Mouse (Mus musculus) heart, adult 18-20 months (tissue): ENCODE data around the gene Prkag1. TPM values are rescaled to one million over a fixed set of nuclear protein-coding genes. Genes with fewer than 3 reads are reported as not detected.

Source experiments
- DNase-seq, 2 experiments: peaks; one replicate each; pipeline ENCODE4 v3.0.0; 2021 to 2022; ENCODE audit warnings: mixed read lengths in 1 of 2
- total RNA-seq, 2 experiments: library from RNA; stranded (reverse); gene quantifications; 2 replicates each; pipeline ENCODE4 v1.2.3; 2021

Prkag1 gene
- total RNA-seq, 2 experiments from 2014 or later, result 107 to 125 TPM

DNA sequence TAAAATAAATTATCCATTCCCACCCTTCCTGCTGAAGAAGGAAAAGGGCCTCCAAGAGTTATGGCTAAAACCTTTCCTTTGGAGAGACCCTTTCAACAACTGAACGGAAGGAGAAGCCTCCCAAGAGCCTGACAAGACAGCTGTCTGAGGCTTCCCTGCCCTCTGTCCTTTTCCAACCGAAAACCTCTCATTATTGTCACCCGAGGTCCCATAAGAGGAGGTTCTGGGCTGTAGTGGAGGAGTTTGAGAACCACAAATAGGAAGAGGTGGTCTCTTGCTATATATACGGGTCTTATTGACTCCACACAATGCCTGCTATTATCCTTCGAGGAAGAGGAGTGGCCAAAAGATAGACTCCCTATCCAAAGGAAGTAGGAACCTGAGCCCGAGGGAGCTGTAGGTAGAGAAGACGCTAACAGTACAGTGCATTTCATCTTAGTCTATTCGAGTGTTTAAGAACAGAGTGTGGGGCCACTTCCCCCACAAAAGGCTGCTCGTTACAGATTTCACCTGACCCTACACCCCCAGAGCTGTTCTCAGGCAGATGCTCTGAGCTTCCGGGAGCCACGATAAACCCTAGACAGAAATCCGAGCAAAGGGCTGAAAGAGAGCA, 59.4 kb downstream of the Prkag1 start:
- DNase-seq, result no peak

DNA sequence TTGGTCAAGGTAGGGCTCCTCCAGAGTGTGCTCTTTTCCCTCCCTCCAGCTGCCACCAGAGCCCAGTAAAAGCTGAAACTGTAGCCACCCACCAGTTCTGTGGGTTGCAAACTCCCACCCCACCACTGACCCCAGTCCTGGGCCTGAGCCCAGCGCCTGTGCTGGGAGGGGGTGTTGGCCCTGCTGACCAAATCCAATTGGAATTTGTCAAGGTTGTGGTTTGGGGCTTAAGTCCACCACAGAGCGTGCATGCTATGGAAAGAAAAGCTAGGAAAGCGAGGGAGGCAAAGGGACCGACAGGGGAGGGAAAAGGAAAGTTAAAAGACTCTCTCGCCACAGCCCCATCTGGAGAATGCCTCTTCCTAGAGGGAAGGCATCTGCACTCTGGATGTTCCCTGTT, 63.1 kb downstream of the Prkag1 start:
- DNase-seq, result no peak

- no peak for DNase-seq
Observed at GRCm38 (mm10) chr15:98765929-98766328, 65.4 kb downstream of the Prkag1 start.

Other genes starting within 250 kb of the Prkag1 start
- 100 to 1,000 TPM; 141 to 148 TPM for gene Adcy6, start 221.4 kb downstream of the Prkag1 start, total RNA-seq
- 1 to 10 TPM; 2.7 to 3.3 TPM for gene Cacnb3, start 200.7 kb downstream of the Prkag1 start, total RNA-seq
- 10 to 100 TPM; 60.7 to 63.2 TPM for gene Ddx23, start 168.6 kb downstream of the Prkag1 start, total RNA-seq
- 1 to 10 TPM in 1 of 2 experiments, under 1 TPM in 1; 0.77 to 1.3 TPM for gene Rnd1, start 154.1 kb downstream of the Prkag1 start, total RNA-seq
- gene Ccdc65, start 123.3 kb downstream of the Prkag1 start, total RNA-seq, result under 1 TPM; 0.67 to 0.72 TPM
- 1 to 10 TPM; 7.9 to 8.5 TPM for gene Fkbp11, start 103.3 kb downstream of the Prkag1 start, total RNA-seq
- 10 to 100 TPM; 17.8 to 21.5 TPM for gene Arf3, start 68.3 kb downstream of the Prkag1 start, total RNA-seq
- gene Wnt10b, start 53.4 kb downstream of the Prkag1 start, total RNA-seq, result under 1 TPM; 0.10 to 0.20 TPM
- gene Wnt1, start 41.7 kb downstream of the Prkag1 start, total RNA-seq, result not detected
- under 1 TPM; 0.64 to 0.79 TPM for gene Ddn, start 22.0 kb downstream of the Prkag1 start, total RNA-seq
- 10 to 100 TPM; 47.0 to 58.4 TPM for gene Kmt2d, start 39.7 kb upstream of the Prkag1 start, total RNA-seq
- gene Rhebl1, start 63.0 kb upstream of the Prkag1 start, total RNA-seq, result 1 to 10 TPM; 1.5 to 2.2 TPM
- 1 to 10 TPM in 1 of 2 experiments, under 1 TPM in 1; 0.87 to 1.8 TPM for gene Dhh, start 67.0 kb upstream of the Prkag1 start, total RNA-seq
- gene Lmbr1l, start 86.7 kb upstream of the Prkag1 start, total RNA-seq, result 1 to 10 TPM; 7.4 to 9.8 TPM
- 100 to 1,000 TPM; 138 to 153 TPM for gene Tuba1b, start 103.0 kb upstream of the Prkag1 start, total RNA-seq
- not detected for gene Gm49450, start 122.0 kb upstream of the Prkag1 start, total RNA-seq
- 10 to 100 TPM; 63.6 to 78.8 TPM for gene Tuba1a, start 122.2 kb upstream of the Prkag1 start, total RNA-seq
- 10 to 100 TPM; 31.8 to 41.4 TPM for gene Tuba1c, start 198.4 kb upstream of the Prkag1 start, total RNA-seq
- gene Prph, start 223.7 kb upstream of the Prkag1 start, total RNA-seq, result under 1 TPM in 1 of 2 experiments, not detected in 1; 0.15 TPM
- under 1 TPM in 1 of 2 experiments, not detected in 1; 0.28 TPM for gene Troap, start 243.1 kb upstream of the Prkag1 start, total RNA-seq